Mouse (Mus musculus) ES-Bruce4 (cell line): ENCODE measurements at regions not wholly inside any gene's neighbourhood (a gene's known extent, or its start where the extent isn't known, plus 50 kb on each side); places are given as distances from the start of the nearest gene placed in this dataset.
"Not testable (repeated sequence)": the region's sequence is repeated elsewhere in the genome, so short reads cannot be mapped to it uniquely, and the experiment has no call there.

ENCODE experiments used
- CTCF ChIP-seq: IDR thresholded peaks from one replicate; pipeline ENCODE4 v1.8.1; 2011; ENCODE audit warnings: low read depth, low read length
- EP300 ChIP-seq: IDR thresholded peaks from 2 replicates; pipeline ENCODE4 v1.6.1; 2011; ENCODE audit warnings: low read depth, low read length; ENCODE audit not compliant: insufficient read depth
- POLR2A ChIP-seq: IDR thresholded peaks from one replicate; pipeline ENCODE4 v1.8.1; 2011; ENCODE audit warnings: low read length; ENCODE audit not compliant: insufficient read depth

DNA sequence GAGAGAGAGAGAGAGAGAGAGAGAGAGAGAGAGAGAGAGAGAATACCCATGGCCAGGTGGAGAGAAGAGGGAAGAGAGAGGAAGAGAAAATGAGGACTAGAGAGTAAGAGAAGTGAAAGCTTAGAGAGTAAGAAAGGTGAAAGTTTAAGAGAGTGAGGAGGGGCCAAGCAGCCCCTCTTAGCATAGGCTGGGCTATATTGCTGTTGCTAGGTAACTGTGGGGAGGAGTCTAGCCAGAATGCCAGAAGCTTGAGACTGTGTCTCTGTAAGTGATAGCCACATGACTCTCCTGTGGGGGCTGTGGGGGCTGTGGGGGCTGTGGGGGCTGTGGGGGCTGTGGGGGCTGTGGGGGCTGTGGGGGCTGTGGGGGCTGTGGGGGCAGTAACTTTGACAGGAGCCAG is 655.3 kb downstream of the Tecrl start:
- not testable (repeated sequence) for TF ChIP-seq CTCF, POLR2A, EP300
